Mouse (Mus musculus): ENCODE measurements around the gene Dscaml1. TPM values are rescaled to one million over a fixed set of nuclear protein-coding genes. Genes with fewer than 3 reads are reported as not detected.

The Dscaml1 gene
- total and polyA plus RNA-seq, 3 experiments = not detected

- Histone ChIP-seq H3K27ac (ENCODE audit: control insufficient read depth, low read depth, low read length) (no peak within 1 kb of the TSS), H3K79me2 (ENCODE audit: control insufficient read depth, insufficient read depth, low read length, poor library complexity) (no peaks in the 10 kb centered on the region), H3K9ac (ENCODE audit: control insufficient read depth, low read depth, low read length, poor library complexity, severe bottlenecking) (no peak within 1 kb of the TSS), H3K36me3 (ENCODE audit: control insufficient read depth in 1 of 2, insufficient read depth in 2 of 2, low read length in 2 of 2) (no peaks in the 10 kb centered on the region), H3K9me3 (replicated peaks; ENCODE audit: insufficient read depth, low read length) (no peaks in the 10 kb centered on the region), H3K4me1 (ENCODE audit: control insufficient read depth in 1 of 2, insufficient read depth in 2 of 2, low read length in 2 of 2) (no peaks in the 10 kb centered on the region), H3K4me3 (ENCODE audit: control insufficient read depth in 1 of 2, insufficient read depth in 1 of 2, low read depth in 2 of 2, low read length in 2 of 2) (no peak within 1 kb of the TSS), H3K27me3 (ENCODE audit: control insufficient read depth in 1 of 2, insufficient read depth in 2 of 2, low read length in 2 of 2) (peaks cover 2 to 3% of the 10 kb centered on the region in 2 experiments; a peak in 3 of 4 replicates)
- no peak for DNase-seq (ENCODE audit: low read depth, low spot score)
- TF ChIP-seq MAFK (IDR thresholded peaks at IDR 0.05; ENCODE audit: borderline replicate concordance, low read depth, low read length) (no peak), RCOR1 (IDR thresholded peaks at IDR 0.05; ENCODE audit: low read depth, low read length) (no peak), TBP (IDR thresholded peaks at IDR 0.05; ENCODE audit: low read depth, low read length) (no peak), POLR2AphosphoS5 (IDR thresholded peaks at IDR 0.05; ENCODE audit: borderline replicate concordance, low read depth, low read length) (no peak), NRF1 (IDR thresholded peaks at IDR 0.05; ENCODE audit: insufficient read depth, low read depth, low read length, poor library complexity, severe bottlenecking) (no peak), ZMIZ1 (IDR thresholded peaks at IDR 0.05; ENCODE audit: low read depth, low read length) (no peak), CTCF (IDR thresholded peaks at IDR 0.05 in 2 of 3, conservative IDR thresholded peaks at IDR 0.05 in 1 of 3; ENCODE audit: control insufficient read depth in 1 of 3, insufficient read depth in 1 of 3, low read depth in 2 of 3, low read length in 3 of 3, poor library complexity in 1 of 3, severe bottlenecking in 1 of 3) (no peak), ETS1 (IDR thresholded peaks at IDR 0.05; ENCODE audit: low read depth, low read length) (no peak), USF1 (IDR thresholded peaks at IDR 0.05; ENCODE audit: low read depth, low read length) (no peak), KAT2A (conservative IDR thresholded peaks at IDR 0.05; ENCODE audit: low read depth, low read length) (no peak), MYB (IDR thresholded peaks at IDR 0.05; ENCODE audit: low read depth, low read length) (no peak), POLR2AphosphoS2 (IDR thresholded peaks at IDR 0.05; ENCODE audit: low read length) (no peak), POLR2A (IDR thresholded peaks at IDR 0.05; ENCODE audit: control insufficient read depth in 1 of 2, insufficient read depth in 1 of 2, low read depth in 1 of 2, low read length in 2 of 2, poor library complexity in 1 of 2) (no peak), EP300 (IDR thresholded peaks at IDR 0.05; ENCODE audit: low read depth in 1 of 2, low read length in 2 of 2) (no peak)
Measured at GRCm38 (mm10) chr9:45399434-45399833, 27.0 kb upstream of the Dscaml1 start, which contains the start of gene Fxyd2. Gene Fxyd2, plus strand, starts transcription at chr9:45399669.

- no peak overlapping the region for H3K27ac ChIP-seq (ENCODE audit: control insufficient read depth, low read depth, low read length)
- H3K9ac ChIP-seq (ENCODE audit: control insufficient read depth, low read depth, low read length, poor library complexity, severe bottlenecking) = no peak overlapping the region
- no peaks in the 10 kb centered on the region for H3K36me3 ChIP-seq (ENCODE audit: control insufficient read depth in 1 of 2, insufficient read depth in 2 of 2, low read length in 2 of 2)
- H3K79me2 ChIP-seq (ENCODE audit: control insufficient read depth, insufficient read depth, low read length, poor library complexity) = no peaks in the 10 kb centered on the region
- no peak for DNase-seq (ENCODE audit: low read depth, low spot score)
- peaks cover 2 to 3% of the 10 kb centered on the region in 2 experiments; a peak in 3 of 4 replicates for H3K27me3 ChIP-seq (ENCODE audit: control insufficient read depth in 1 of 2, insufficient read depth in 2 of 2, low read length in 2 of 2)
- H3K4me3 ChIP-seq (ENCODE audit: control insufficient read depth in 1 of 2, insufficient read depth in 1 of 2, low read depth in 2 of 2, low read length in 2 of 2) = no peak overlapping the region
- H3K9me3 ChIP-seq (replicated peaks; ENCODE audit: insufficient read depth, low read length) = no peaks in the 10 kb centered on the region
- TF ChIP-seq RAD21 (IDR thresholded peaks at IDR 0.05; ENCODE audit: low read depth, low read length) (no peak), MYC (IDR thresholded peaks at IDR 0.05; ENCODE audit: low read depth, low read length) (no peak), ZKSCAN1 (IDR thresholded peaks at IDR 0.05; ENCODE audit: low read depth, low read length) (no peak)
- H3K4me1 ChIP-seq (ENCODE audit: control insufficient read depth in 1 of 2, insufficient read depth in 2 of 2, low read length in 2 of 2) = no peaks in the 10 kb centered on the region
Measured at GRCm38 (mm10) chr9:45401851-45402250, 24.6 kb upstream of the Dscaml1 start.
